Mouse (Mus musculus) thymus, adult 2 months (tissue): ENCODE data around the gene Spata21. TPM values are rescaled to one million over a fixed set of nuclear protein-coding genes. Genes with fewer than 3 reads are reported as not detected.

Experiments used
- DNase-seq: peaks from one replicate; pipeline ENCODE4 v3.0.0; 2021
- H3K27ac ChIP-seq: fragments of 200-500 bp; 2 replicates; pipeline ENCODE4 v1.5.1; 2012; ENCODE audit warnings: low read length, control low read depth; ENCODE audit not compliant: control insufficient read depth, insufficient read depth
- H3K27me3 ChIP-seq: fragments of 200-500 bp; 2 replicates; pipeline ENCODE4 v1.6.1; 2012; ENCODE audit warnings: mild to moderate bottlenecking, low read length, moderate library complexity, mixed read lengths; ENCODE audit not compliant: control insufficient read depth, insufficient read depth
- H3K36me3 ChIP-seq: fragments of 200-500 bp; 2 replicates; pipeline ENCODE4 v1.6.1; 2012; ENCODE audit warnings: mild to moderate bottlenecking, low read length, moderate library complexity; ENCODE audit not compliant: control insufficient read depth, insufficient read depth
- H3K4me1 ChIP-seq: fragments of 200-500 bp; replicated peaks from 2 replicates; pipeline ENCODE4 v1.6.1; 2012; ENCODE audit warnings: low read length; ENCODE audit not compliant: control insufficient read depth, insufficient read depth
- H3K4me3 ChIP-seq: fragments of 200-500 bp; 2 replicates; pipeline ENCODE4 v1.5.1; 2012; ENCODE audit warnings: mild to moderate bottlenecking, low read length, control low read depth, moderate library complexity; ENCODE audit not compliant: control insufficient read depth, insufficient read depth
- CTCF ChIP-seq: fragments of 200-500 bp; IDR thresholded peaks from 2 replicates; pipeline ENCODE4 v1.5.1; 2012; ENCODE audit warnings: mild to moderate bottlenecking, control low read depth, low read length, moderate library complexity, borderline replicate concordance; ENCODE audit not compliant: control insufficient read depth, poor library complexity, insufficient read depth; ENCODE audit errors: extremely low read depth
- POLR2A ChIP-seq: fragments of 200-500 bp; IDR thresholded peaks from 2 replicates; pipeline ENCODE4 v1.6.1; 2012; ENCODE audit warnings: mild to moderate bottlenecking, low read length, control low read depth, moderate library complexity; ENCODE audit not compliant: control insufficient read depth, poor library complexity, insufficient read depth; ENCODE audit errors: extremely low read depth
- WGBS: fragments of 180-500 bp; shearing (Covaris S2); methylation state at CpG from one replicate; pipeline ENCODE4 v1.1.7; 2018; 5-methylcytosine and 5-hydroxymethylcytosine counted together
- polyA plus RNA-seq: library from polyadenylated mRNA; depleted of rRNA; stranded (reverse); fragments of >200 nt; gene quantifications from 2 replicates; pipeline ENCODE4 v1.2.3, GENCODE M21; 2012

Gene Spata21
- polyA plus RNA-seq, 1 experiment: 0.23 TPM

DNA sequence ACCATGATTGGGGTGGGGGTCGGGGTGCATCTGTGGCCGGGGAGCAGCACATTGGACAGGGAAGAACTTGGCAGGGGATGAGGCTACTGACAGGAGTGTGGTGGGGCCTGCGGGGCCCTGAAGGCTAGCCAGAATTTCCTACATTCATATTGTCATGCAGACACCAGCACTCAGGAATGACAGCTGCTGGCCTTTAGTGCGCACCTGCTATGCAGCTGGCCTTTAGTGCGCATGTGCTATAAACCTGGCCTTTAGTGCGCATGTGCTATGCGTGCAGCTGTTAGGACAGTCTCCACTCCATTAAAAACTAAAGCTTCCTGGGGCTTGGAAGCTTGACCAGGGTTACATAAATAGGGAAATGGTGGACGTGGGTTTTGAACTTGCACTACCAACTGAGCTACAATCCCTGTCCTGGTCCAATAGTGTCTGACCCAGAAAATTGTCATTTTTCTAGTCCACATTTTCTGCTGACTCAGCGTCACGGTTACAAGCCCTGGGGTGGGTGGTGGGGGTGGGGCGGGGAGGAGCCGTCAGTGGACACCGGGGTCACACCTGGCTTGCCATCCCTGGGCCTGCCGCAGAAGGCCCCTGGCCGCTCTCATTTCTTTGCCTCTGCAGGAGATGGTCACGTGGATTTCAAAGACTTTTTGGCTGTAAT, 18.5 kb downstream of the Spata21 start:
- TF ChIP-seq CTCF (no peak), POLR2A (no peak)

DNA sequence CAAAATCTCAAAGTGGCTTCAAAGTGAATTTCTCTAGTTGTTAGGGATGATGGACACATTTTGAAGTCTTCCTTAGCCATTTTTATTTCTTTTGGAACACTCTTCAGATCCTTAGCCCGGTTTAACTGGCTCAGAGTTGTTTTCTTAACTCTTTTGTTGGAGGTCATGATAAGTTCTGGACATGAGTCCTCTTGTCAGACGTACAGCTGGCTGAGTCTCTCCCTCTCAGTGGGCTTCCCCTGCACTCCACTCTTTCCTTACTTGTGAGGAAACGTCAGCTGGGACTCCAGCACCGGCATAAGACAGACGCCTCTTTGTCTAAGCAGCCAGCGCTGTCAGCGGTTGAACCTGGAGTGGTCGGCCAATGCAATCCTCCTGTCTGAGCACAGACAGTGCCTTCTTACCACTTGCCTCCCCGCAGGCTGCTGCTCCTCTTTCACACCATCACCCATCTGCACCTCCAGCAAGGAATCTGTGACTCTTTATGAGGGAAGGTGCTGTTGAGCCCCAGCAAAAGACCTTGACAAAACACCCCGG, 20.1 kb downstream of the Spata21 start:
- Histone ChIP-seq H3K36me3 (no peaks in the 10 kb centered on the region; the same call in 1 of the 2 replicates), H3K27ac (no peak overlapping the region), H3K4me1 (no peaks in the 10 kb centered on the region), H3K4me3 (no peak overlapping the region), H3K27me3 (no peaks in the 10 kb centered on the region)
- TF ChIP-seq CTCF: no peak
- no peak for TF ChIP-seq POLR2A
- DNase-seq: no peak
- WGBS: 72% methylated on average over 10 of the region's 10 CpGs

More for the DNA sequence above, 18.5 kb downstream of the Spata21 start:
- no peak for DNase-seq
- H3K27ac ChIP-seq: no peak overlapping the region
- H3K27me3 ChIP-seq: no peaks in the 10 kb centered on the region
- WGBS: 89% methylated on average over 16 of the region's 16 CpGs
- H3K36me3 ChIP-seq: no peaks in the 10 kb centered on the region
- no peak overlapping the region for H3K4me3 ChIP-seq
- H3K4me1 ChIP-seq: no peaks in the 10 kb centered on the region

DNA sequence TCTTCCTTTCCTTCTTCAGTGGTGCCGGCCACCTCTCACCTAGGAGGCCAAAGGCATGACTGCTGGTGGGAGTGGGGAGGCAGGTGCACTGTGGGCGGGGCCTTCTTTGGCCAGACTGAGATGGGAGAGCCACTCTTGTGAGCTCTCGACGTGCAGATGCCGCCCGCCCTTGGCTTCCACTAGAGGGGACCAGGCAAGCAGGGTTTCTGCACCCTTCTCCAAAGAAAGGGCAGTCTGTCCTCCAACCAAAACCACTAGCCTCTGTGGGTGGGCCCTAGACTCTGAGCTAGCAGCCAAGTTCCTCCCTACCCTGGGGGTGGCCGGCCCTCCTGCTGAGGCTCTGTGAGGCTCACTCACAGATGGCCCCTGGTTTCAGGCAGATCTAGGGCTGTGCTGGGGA, 25.7 kb downstream of the Spata21 start:
- Histone ChIP-seq H3K4me3 (no peak overlapping the region), H3K27ac (no peak overlapping the region), H3K36me3 (peaks cover 37% of the 10 kb centered on the region), H3K4me1 (no peaks in the 10 kb centered on the region), H3K27me3 (no peaks in the 10 kb centered on the region)
- no peak for DNase-seq
- 91% methylated on average over 7 of the region's 7 CpGs for whole genome bisulfite sequencing
- TF ChIP-seq POLR2A (no peak), CTCF (no peak)

DNA sequence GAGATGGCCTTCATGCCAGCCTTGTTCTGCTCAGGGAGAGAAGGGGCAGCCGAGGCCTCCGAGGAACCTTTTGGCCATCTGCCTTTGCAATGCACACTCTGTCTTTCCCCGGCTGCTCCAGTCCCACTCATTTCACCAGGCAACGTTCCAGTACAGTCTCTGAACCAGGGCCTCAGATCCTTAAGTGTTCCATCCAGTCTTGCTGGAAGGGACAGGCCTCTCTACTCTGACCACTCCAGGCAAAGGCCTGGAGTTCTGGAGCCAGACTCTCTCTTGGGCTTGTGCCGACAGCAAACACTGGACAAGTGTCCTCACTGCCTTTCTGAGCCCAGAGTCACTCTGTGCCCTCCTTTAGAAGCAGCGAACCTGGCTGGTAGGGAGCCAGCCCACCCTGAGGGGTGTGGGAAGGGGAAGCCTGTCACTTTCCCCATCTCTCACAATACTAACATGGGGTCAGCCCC, 26.4 kb downstream of the Spata21 start:
- Histone ChIP-seq H3K27me3 (no peaks in the 10 kb centered on the region), H3K4me1 (no peaks in the 10 kb centered on the region), H3K4me3 (no peak overlapping the region), H3K36me3 (peaks cover 37% of the 10 kb centered on the region), H3K27ac (no peak overlapping the region)
- no peak for TF ChIP-seq CTCF
- TF ChIP-seq POLR2A: no peak
- whole genome bisulfite sequencing: 98% methylated on average over 6 of the region's 6 CpGs
- no peak for DNase-seq

DNA sequence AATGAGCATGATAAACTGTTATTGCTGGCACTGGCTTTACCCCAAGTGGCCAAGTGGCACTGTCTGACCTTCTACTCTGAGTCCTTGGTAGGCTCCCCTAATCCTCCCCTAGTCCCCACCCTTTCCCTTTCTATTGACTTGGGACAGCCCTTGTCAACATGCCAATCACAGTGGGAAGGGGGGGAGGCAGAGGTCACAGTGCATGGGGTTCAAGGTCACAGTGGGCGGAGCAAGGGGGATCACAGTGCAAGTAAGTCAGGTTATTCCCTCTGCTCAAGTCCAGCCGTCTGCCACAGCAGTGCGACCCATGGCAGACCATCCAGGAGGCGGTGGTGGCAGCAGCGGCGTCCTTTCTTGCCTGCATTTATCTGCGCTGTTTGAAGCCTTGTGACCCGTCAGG, 27.3 kb downstream of the Spata21 start:
- peaks cover 37% of the 10 kb centered on the region for H3K36me3 ChIP-seq
- H3K27me3 ChIP-seq: no peaks in the 10 kb centered on the region
- H3K27ac ChIP-seq: no peak overlapping the region
- DNase-seq: no peak
- no peak for TF ChIP-seq CTCF
- TF ChIP-seq POLR2A: no peak
- no peak overlapping the region for H3K4me3 ChIP-seq
- WGBS: 98% methylated on average over 8 of the region's 8 CpGs
- H3K4me1 ChIP-seq: no peaks in the 10 kb centered on the region

DNA sequence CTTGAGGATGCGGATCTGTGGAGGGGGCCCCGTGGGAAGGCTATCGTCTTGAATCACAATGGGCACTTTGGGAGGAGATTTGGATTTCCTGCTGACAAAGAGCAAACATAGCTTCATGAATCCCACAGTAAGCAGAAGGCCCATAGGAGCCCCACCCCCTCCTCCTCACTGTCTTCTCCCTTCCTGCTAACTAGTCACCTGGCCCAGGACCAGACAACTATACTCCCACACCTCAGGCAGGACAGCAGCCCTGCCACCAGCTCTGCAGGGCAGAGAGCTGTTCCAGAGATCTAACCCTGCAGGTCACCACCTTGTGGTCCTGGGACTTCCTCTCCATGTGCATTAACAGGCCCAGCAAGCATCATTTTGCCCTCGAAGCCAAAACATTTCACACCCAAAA, 30.6 kb downstream of the Spata21 start:
- Histone ChIP-seq H3K4me1 (no peaks in the 10 kb centered on the region), H3K36me3 (peaks cover 37% of the 10 kb centered on the region), H3K27me3 (no peaks in the 10 kb centered on the region), H3K27ac (no peak overlapping the region), H3K4me3 (no peak overlapping the region)
- 77% methylated on average over 4 of the region's 4 CpGs for WGBS
- TF ChIP-seq POLR2A: no peak
- no peak for TF ChIP-seq CTCF
- DNase-seq: no peak
